Mouse (Mus musculus): Measurements from ENCODE around the gene Tnrc18. TPM values are rescaled to one million over a fixed set of nuclear protein-coding genes. Genes with fewer than 3 reads are reported as not detected.

Tnrc18 gene
- total RNA-seq, 2 experiments from 2014 or later, result 135 to 137 TPM

- DNase-seq (ENCODE audit: low spot score in 2 of 2), result no peak
Measured at GRCm38 (mm10) chr5:142811870-142812443, 5.5 kb downstream of the Tnrc18 start.

GRCm38 (mm10) chr5:142810710-142811599, 6.5 kb downstream of the Tnrc18 start:
- no peak for DNase-seq (ENCODE audit: low spot score in 2 of 2)

GRCm38 (mm10) chr5:142807661-142808060, 9.8 kb downstream of the Tnrc18 start:
- DNase-seq (ENCODE audit: low spot score in 2 of 2), result no peak

GRCm38 (mm10) chr5:142803746-142804145, 13.7 kb downstream of the Tnrc18 start:
- DNase-seq (ENCODE audit: low spot score in 2 of 2), result no peak

- DNase-seq (ENCODE audit: low spot score in 2 of 2), result no peak
Measured at GRCm38 (mm10) chr5:142802884-142803283, 14.6 kb downstream of the Tnrc18 start.

- DNase-seq (ENCODE audit: low spot score in 2 of 2), result no peak
Measured at GRCm38 (mm10) chr5:142801977-142802376, 15.5 kb downstream of the Tnrc18 start.

GRCm38 (mm10) chr5:142800656-142801055, 16.8 kb downstream of the Tnrc18 start:
- no peak for DNase-seq (ENCODE audit: low spot score in 2 of 2)

- no peak for DNase-seq (ENCODE audit: low spot score in 2 of 2)
Measured at GRCm38 (mm10) chr5:142800198-142800597, 17.3 kb downstream of the Tnrc18 start.

- DNase-seq (ENCODE audit: low spot score in 2 of 2), result no peak
Measured at GRCm38 (mm10) chr5:142799259-142799658, 18.2 kb downstream of the Tnrc18 start.

- DNase-seq (ENCODE audit: low spot score in 2 of 2), result no peak
Measured at GRCm38 (mm10) chr5:142798190-142798589, 19.3 kb downstream of the Tnrc18 start.

- no peak for DNase-seq (ENCODE audit: low spot score in 2 of 2)
Measured at GRCm38 (mm10) chr5:142797620-142798019, 19.8 kb downstream of the Tnrc18 start.

GRCm38 (mm10) chr5:142796921-142797320, 20.5 kb downstream of the Tnrc18 start:
- DNase-seq (ENCODE audit: low spot score in 2 of 2), result no peak

GRCm38 (mm10) chr5:142794582-142794981, 22.9 kb downstream of the Tnrc18 start:
- no peak for DNase-seq (ENCODE audit: low spot score in 2 of 2)

GRCm38 (mm10) chr5:142794161-142794560, 23.3 kb downstream of the Tnrc18 start:
- no peak for DNase-seq (ENCODE audit: low spot score in 2 of 2)

GRCm38 (mm10) chr5:142792594-142792993, 24.9 kb downstream of the Tnrc18 start:
- DNase-seq (ENCODE audit: low spot score in 2 of 2), result no peak

- no peak for DNase-seq (ENCODE audit: low spot score in 2 of 2)
Measured at GRCm38 (mm10) chr5:142788279-142788678, 29.2 kb downstream of the Tnrc18 start.

GRCm38 (mm10) chr5:142787304-142787905, 30.1 kb downstream of the Tnrc18 start:
- no peak for DNase-seq (ENCODE audit: low spot score in 2 of 2)

- no peak for DNase-seq (ENCODE audit: low spot score in 2 of 2)
Measured at GRCm38 (mm10) chr5:142786709-142787108, 30.8 kb downstream of the Tnrc18 start.

- no peak for DNase-seq (ENCODE audit: low spot score in 2 of 2)
Measured at GRCm38 (mm10) chr5:142786215-142786614, 31.2 kb downstream of the Tnrc18 start.

GRCm38 (mm10) chr5:142783142-142783540, 34.3 kb downstream of the Tnrc18 start:
- DNase-seq (ENCODE audit: low spot score in 2 of 2), result no peak

- no peak for DNase-seq (ENCODE audit: low spot score in 2 of 2)
Measured at GRCm38 (mm10) chr5:142782459-142783141, 34.9 kb downstream of the Tnrc18 start.

GRCm38 (mm10) chr5:142780579-142780978, 36.9 kb downstream of the Tnrc18 start:
- DNase-seq (ENCODE audit: low spot score in 2 of 2), result no peak

All from layer of hippocampus, adult 18-20 months (tissue).